Mouse (Mus musculus) stomach, embryonic 14.5 days (tissue): Measurements from ENCODE around the gene Prr13. TPM values are rescaled to one million over a fixed set of nuclear protein-coding genes. Genes with fewer than 3 reads are reported as not detected.

Source experiments
- ATAC-seq: fragments of 200-750 bp; cut with Nextera tagmentation; 2 replicates; pipeline ENCODE4 v1.8.0; 2017; ENCODE audit warnings: low read depth, moderate TSS enrichment; ENCODE audit not compliant: insufficient number of reproducible peaks, insufficient read depth, low FRiP score
- H3K27ac ChIP-seq: fragments of 300-500 bp; sonication (generic); 2 replicates; pipeline ENCODE4 v1.5.1; 2014; ENCODE audit warnings: mild to moderate bottlenecking, low read length, moderate library complexity, mixed read lengths
- H3K27me3 ChIP-seq: fragments of 300-500 bp; sonication (generic); 2 replicates; pipeline ENCODE4 v1.6.1; 2014; ENCODE audit warnings: low read length, control low read depth, mixed read lengths; ENCODE audit not compliant: control insufficient read depth, insufficient read depth
- H3K36me3 ChIP-seq: fragments of 300-500 bp; sonication (generic); 2 replicates; pipeline ENCODE4 v1.6.1; 2014; ENCODE audit warnings: mild to moderate bottlenecking, control low read depth, low read length, moderate library complexity, mixed read lengths; ENCODE audit not compliant: control insufficient read depth, insufficient read depth
- H3K4me1 ChIP-seq: fragments of 300-500 bp; sonication (generic); 2 replicates; pipeline ENCODE4 v1.6.1; 2014; ENCODE audit warnings: low read length, control low read depth, mixed read lengths; ENCODE audit not compliant: control insufficient read depth, insufficient read depth
- H3K4me2 ChIP-seq: fragments of 300-500 bp; sonication (generic); replicated peaks from 2 replicates; pipeline ENCODE4 v1.6.1; 2014; ENCODE audit warnings: low read depth, low read length, control low read depth
- H3K4me3 ChIP-seq: fragments of 300-500 bp; sonication (generic); 2 replicates; pipeline ENCODE4 v1.5.1; 2014; ENCODE audit warnings: low read depth, low read length, control low read depth
- H3K9ac ChIP-seq: fragments of 300-500 bp; sonication (generic); replicated peaks from 2 replicates; pipeline ENCODE4 v1.6.1; 2014; ENCODE audit warnings: low read depth, mild to moderate bottlenecking, control low read depth, low read length, moderate library complexity, mixed read lengths
- H3K9me3 ChIP-seq: fragments of 300-500 bp; sonication (generic); 2 replicates; pipeline ENCODE4 v1.6.1; 2016; ENCODE audit warnings: low read depth, low read length, control low read depth; ENCODE audit not compliant: control insufficient read depth
- WGBS: fragments of 180-500 bp; shearing (Covaris S2); extraction: QIAGEN DNeasy Blood & Tissue Kit; methylation state at CpG from one replicate; pipeline ENCODE4 v1.1.7; 2014; 5-methylcytosine and 5-hydroxymethylcytosine counted together
- polyA plus RNA-seq: library from polyadenylated mRNA; unstranded; fragments of >200 nt; fragmentation: Nextera tagmentation; extraction: Ambion mirVana; gene quantifications from 2 replicates; pipeline ENCODE4 v1.2.1, GENCODE M21; 2014

The Prr13 gene
- 132 and 138 TPM in 2 replicates for polyA plus RNA-seq

- Histone ChIP-seq H3K4me2 (peak within 1 kb of the TSS; percentile 55), H3K27ac (no peak within 1 kb of the TSS; the same call in 1 of the 2 replicates), H3K9ac (no peak within 1 kb of the TSS), H3K4me3 (peak within 1 kb of the TSS; percentile 37), H3K27me3 (no peaks in the 10 kb centered on the region), H3K36me3 (no peaks in the 10 kb centered on the region), H3K9me3 (no peaks in the 10 kb centered on the region), H3K4me1 (0 out of 2 replicates have a peak, but pooled peaks cover 4% of the 10 kb centered on the region)
- peak; percentile 86 for ATAC-seq
- under 1% methylated on average over 19 of the region's 19 CpGs for whole genome bisulfite sequencing
Observed at GRCm38 (mm10) chr15:102458904-102459317, at the start of gene Prr13. TSS of gene Prr13 (plus strand) at chr15:102459028.

GRCm38 (mm10) chr15:102409286-102409685 lies 49.5 kb upstream of the Prr13 start:
- Histone ChIP-seq H3K4me3 (no peak overlapping the region), H3K36me3 (peaks cover 44% of the 10 kb centered on the region)

GRCm38 (mm10) chr15:102411077-102411476 lies 47.8 kb upstream of the Prr13 start:
- H3K9ac ChIP-seq, result no peak overlapping the region
- peaks cover 17% of the 10 kb centered on the region for H3K4me1 ChIP-seq
- H3K4me2 ChIP-seq, result no peak overlapping the region
- WGBS, result 96% methylated on average over 1 of the region's 1 CpGs
- H3K36me3 ChIP-seq, result peaks cover 44% of the 10 kb centered on the region
- H3K27me3 ChIP-seq, result no peaks in the 10 kb centered on the region
- ATAC-seq, result no peak
- H3K9me3 ChIP-seq, result no peaks in the 10 kb centered on the region
- no peak overlapping the region for H3K4me3 ChIP-seq
- no peak overlapping the region for H3K27ac ChIP-seq

More at GRCm38 (mm10) chr15:102409286-102409685, 49.5 kb upstream of the Prr13 start:
- no peak overlapping the region for H3K27ac ChIP-seq
- H3K4me1 ChIP-seq, result peaks cover 17% of the 10 kb centered on the region
- no peaks in the 10 kb centered on the region for H3K9me3 ChIP-seq
- 99% methylated on average over 3 of the region's 3 CpGs for WGBS
- H3K4me2 ChIP-seq, result no peak overlapping the region; the same call in 1 of the 2 replicates
- no peak for ATAC-seq
- H3K27me3 ChIP-seq, result no peaks in the 10 kb centered on the region
- H3K9ac ChIP-seq, result no peak overlapping the region

- ATAC-seq, result no peak
- Histone ChIP-seq H3K27me3 (no peaks in the 10 kb centered on the region), H3K27ac (no peak overlapping the region), H3K9me3 (no peaks in the 10 kb centered on the region), H3K4me3 (no peak overlapping the region), H3K4me2 (no peak overlapping the region), H3K9ac (no peak overlapping the region), H3K36me3 (peaks cover 35% of the 10 kb centered on the region), H3K4me1 (peaks cover 14% of the 10 kb centered on the region)
Observed at GRCm38 (mm10) chr15:102413687-102414086, 45.1 kb upstream of the Prr13 start.

- Histone ChIP-seq H3K4me2 (no peak overlapping the region), H3K9me3 (no peaks in the 10 kb centered on the region), H3K9ac (no peak overlapping the region), H3K27me3 (no peaks in the 10 kb centered on the region), H3K4me1 (no peaks in the 10 kb centered on the region), H3K27ac (no peak overlapping the region), H3K36me3 (peaks cover 12% of the 10 kb centered on the region; the same call in 1 of the 2 replicates), H3K4me3 (no peak overlapping the region)
- 90% methylated on average over 2 of the region's 2 CpGs for WGBS
- no peak for ATAC-seq
Observed at GRCm38 (mm10) chr15:102417524-102417923, 41.3 kb upstream of the Prr13 start.

GRCm38 (mm10) chr15:102420986-102421385 lies 37.8 kb upstream of the Prr13 start:
- no peak overlapping the region for H3K27ac ChIP-seq
- H3K4me1 ChIP-seq, result no peaks in the 10 kb centered on the region
- H3K4me3 ChIP-seq, result no peak overlapping the region
- no peak overlapping the region for H3K9ac ChIP-seq
- WGBS, result 48% methylated on average over 1 of the region's 1 CpGs
- H3K9me3 ChIP-seq, result no peaks in the 10 kb centered on the region
- peaks cover 10% of the 10 kb centered on the region for H3K36me3 ChIP-seq
- H3K27me3 ChIP-seq, result no peaks in the 10 kb centered on the region
- H3K4me2 ChIP-seq, result no peak overlapping the region
- no peak for ATAC-seq

GRCm38 (mm10) chr15:102421437-102421836 lies 37.4 kb upstream of the Prr13 start:
- no peak for ATAC-seq
- H3K36me3 ChIP-seq, result peaks cover 14% of the 10 kb centered on the region
- H3K4me2 ChIP-seq, result no peak overlapping the region
- no peak overlapping the region for H3K4me3 ChIP-seq
- no peak overlapping the region for H3K9ac ChIP-seq
- H3K4me1 ChIP-seq, result no peaks in the 10 kb centered on the region
- H3K27ac ChIP-seq, result no peak overlapping the region
- no peaks in the 10 kb centered on the region for H3K27me3 ChIP-seq
- 49% methylated on average over 3 of the region's 3 CpGs for WGBS
- no peaks in the 10 kb centered on the region for H3K9me3 ChIP-seq

GRCm38 (mm10) chr15:102423602-102424240 lies 35.1 kb upstream of the Prr13 start:
- Histone ChIP-seq H3K4me2 (no peak overlapping the region), H3K4me1 (no peaks in the 10 kb centered on the region), H3K27me3 (no peaks in the 10 kb centered on the region), H3K36me3 (peaks cover 29% of the 10 kb centered on the region), H3K9ac (no peak overlapping the region), H3K9me3 (no peaks in the 10 kb centered on the region), H3K4me3 (no peak overlapping the region), H3K27ac (no peak overlapping the region)
- ATAC-seq, result no peak
- WGBS, result 87% methylated on average over 2 of the region's 2 CpGs

- WGBS, result 83% methylated on average over 2 of the region's 2 CpGs
Observed at GRCm38 (mm10) chr15:102424657-102425056, 34.2 kb upstream of the Prr13 start.

More at GRCm38 (mm10) chr15:102424657-102425056, 34.2 kb upstream of the Prr13 start:
- ATAC-seq, result no peak
- Histone ChIP-seq H3K4me2 (no peak overlapping the region), H3K36me3 (peaks cover 35% of the 10 kb centered on the region), H3K4me3 (no peak overlapping the region), H3K9me3 (no peaks in the 10 kb centered on the region), H3K27ac (no peak overlapping the region), H3K4me1 (no peaks in the 10 kb centered on the region), H3K27me3 (no peaks in the 10 kb centered on the region), H3K9ac (no peak overlapping the region)
